Mouse (Mus musculus) CH12.LX (cell line): ENCODE results near the gene Ccdc15.

Experiments
- CTCF ChIP-seq, 2 experiments: IDR thresholded peaks in 1 of 2; conservative IDR thresholded peaks in 1 of 2; 2 replicates each; pipeline ENCODE4 v1.5.1; 2011 to 2012; ENCODE audit warnings: low read depth in 2 of 2, low read length in 2 of 2, improper control_type of control experiment in 1 of 2, inconsistent platforms in 1 of 2, mild to moderate bottlenecking in 1 of 2, moderate library complexity in 1 of 2
- E2F4 ChIP-seq: IDR thresholded peaks from 2 replicates; pipeline ENCODE4 v1.6.1; 2011; ENCODE audit warnings: low read depth, low read length, improper control_type of control experiment; ENCODE audit not compliant: insufficient replicate concordance
- EP300 ChIP-seq: IDR thresholded peaks from 2 replicates; pipeline ENCODE4 v1.6.1; 2011; ENCODE audit warnings: low read length, improper control_type of control experiment
- MAZ ChIP-seq: IDR thresholded peaks from 2 replicates; pipeline ENCODE4 v1.6.1; 2012; ENCODE audit warnings: low read depth, mild to moderate bottlenecking, inconsistent platforms, low read length, improper control_type of control experiment, moderate library complexity
- POLR2A ChIP-seq: IDR thresholded peaks from 2 replicates; pipeline ENCODE4 v1.6.1; 2011; ENCODE audit warnings: low read depth, mild to moderate bottlenecking, improper control_type of control experiment, low read length
- SMC3 ChIP-seq: IDR thresholded peaks from 2 replicates; pipeline ENCODE4 v1.6.1; 2011; ENCODE audit warnings: low read depth, low read length, improper control_type of control experiment
- TCF12 ChIP-seq: IDR thresholded peaks from 2 replicates; pipeline ENCODE4 v1.6.1; 2014; ENCODE audit warnings: low read depth, mild to moderate bottlenecking, inconsistent platforms, low read length, improper control_type of control experiment

GRCm38 (mm10) chr9:37232201-37233195 lies 115.7 kb downstream of the Ccdc15 start:
- TF ChIP-seq E2F4 (no peak), CTCF (conservative IDR thresholded peaks at IDR 0.05 in 1 of 2, IDR thresholded peaks at IDR 0.05 in 1 of 2; ENCODE audit: low read depth in 2 of 2, low read length in 2 of 2) (no peak), EP300 (no peak), SMC3 (no peak), POLR2A (no peak), TCF12 (no peak), MAZ (no peak)
